Mouse (Mus musculus) C2C12 (cell line): ENCODE data around the gene Fars2.

Source experiments
- CEBPB ChIP-seq: IDR thresholded peaks from one replicate; pipeline ENCODE4 v1.6.1; 2011; ENCODE audit warnings: low read depth, mild to moderate bottlenecking, control low read depth, moderate library complexity
- CTCF ChIP-seq: IDR thresholded peaks from one replicate; pipeline ENCODE4 v1.5.1; 2011; ENCODE audit not compliant: control insufficient read depth, insufficient read depth, insufficient read length
- FOSL1 ChIP-seq: IDR thresholded peaks from one replicate; pipeline ENCODE4 v1.8.0; 2011; ENCODE audit warnings: mild to moderate bottlenecking, low read length; ENCODE audit not compliant: poor library complexity, insufficient read depth, severe bottlenecking
- MAX ChIP-seq: IDR thresholded peaks from one replicate; pipeline ENCODE4 v1.6.1; 2011; ENCODE audit warnings: mild to moderate bottlenecking, control low read depth
- MYOD1 ChIP-seq: IDR thresholded peaks from one replicate; pipeline ENCODE4 v1.6.1; 2011; ENCODE audit warnings: low read depth; ENCODE audit not compliant: control insufficient read depth, insufficient read length
- MYOG ChIP-seq: IDR thresholded peaks from one replicate; pipeline ENCODE4 v1.6.1; 2011; ENCODE audit not compliant: control insufficient read depth, insufficient read length; ENCODE audit errors: extremely low read depth
- USF1 ChIP-seq: IDR thresholded peaks from one replicate; pipeline ENCODE4 v1.6.1; 2011; ENCODE audit warnings: low read depth, mild to moderate bottlenecking, control low read depth, moderate library complexity

- TF ChIP-seq CTCF (no peak), MYOG (no peak), FOSL1 (no peak), USF1 (no peak), CEBPB (no peak), MAX (no peak), MYOD1 (no peak)
Observed at GRCm38 (mm10) chr13:36696351-36696771, 579.1 kb downstream of the Fars2 start.
